Mouse (Mus musculus) limb, embryonic 14.5 days (tissue): Measurements from ENCODE around the gene Gstm6. TPM values are rescaled to one million over a fixed set of nuclear protein-coding genes. Genes with fewer than 3 reads are reported as not detected.
"Not testable (repeated sequence)": the region's sequence is repeated elsewhere in the genome, so short reads cannot be mapped to it uniquely, and the experiment has no call there.

Experiments used
- ATAC-seq: fragments of 200-750 bp; cut with Nextera tagmentation; 2 replicates; pipeline ENCODE4 v1.8.0; 2017; ENCODE audit warnings: low read depth, moderate number of reproducible peaks, moderate TSS enrichment; ENCODE audit not compliant: low FRiP score
- DNase-seq: peaks from one replicate; pipeline ENCODE4 v3.0.0-alpha.2; 2015; ENCODE audit warnings: low spot score
- H3K27ac ChIP-seq: fragments of 300-500 bp; sonication (generic); replicated peaks from 2 replicates; pipeline ENCODE4 v1.5.1; 2014; ENCODE audit warnings: low read depth, mild to moderate bottlenecking, low read length, moderate library complexity, mixed read lengths
- H3K27me3 ChIP-seq: fragments of 300-500 bp; sonication (generic); 2 replicates; pipeline ENCODE4 v1.6.1; 2014; ENCODE audit warnings: low read length, mixed read lengths; ENCODE audit not compliant: control insufficient read depth, insufficient read depth
- H3K36me3 ChIP-seq: fragments of 300-500 bp; sonication (generic); 2 replicates; pipeline ENCODE4 v1.6.1; 2014; ENCODE audit warnings: mild to moderate bottlenecking, low read length, moderate library complexity, mixed read lengths; ENCODE audit not compliant: control insufficient read depth, insufficient read depth
- H3K4me1 ChIP-seq: fragments of 300-500 bp; sonication (generic); 2 replicates; pipeline ENCODE4 v1.6.1; 2014; ENCODE audit warnings: antibody characterized with exemption, low read length, mixed read lengths; ENCODE audit not compliant: control insufficient read depth, insufficient read depth
- H3K4me2 ChIP-seq: fragments of 300-500 bp; sonication (generic); replicated peaks from 2 replicates; pipeline ENCODE4 v1.6.1; 2014; ENCODE audit warnings: low read depth, mild to moderate bottlenecking, low read length, moderate library complexity; ENCODE audit not compliant: severe bottlenecking
- H3K4me3 ChIP-seq: fragments of 300-500 bp; sonication (generic); replicated peaks from 2 replicates; pipeline ENCODE4 v1.5.1; 2014; ENCODE audit warnings: low read length
- H3K9ac ChIP-seq: fragments of 300-500 bp; sonication (generic); 2 replicates; pipeline ENCODE4 v1.6.1; 2014; ENCODE audit warnings: mild to moderate bottlenecking, low read depth, low read length, moderate library complexity; ENCODE audit not compliant: severe bottlenecking
- H3K9me3 ChIP-seq: fragments of 300-500 bp; sonication (generic); 2 replicates; pipeline ENCODE4 v1.6.1; 2016; ENCODE audit warnings: low read length; ENCODE audit not compliant: control insufficient read depth
- POLR2A ChIP-seq: fragments of 200-500 bp; IDR thresholded peaks from 2 replicates; pipeline ENCODE4 v1.8.0; 2012; ENCODE audit warnings: inconsistent platforms, mild to moderate bottlenecking, moderate library complexity, borderline replicate concordance; ENCODE audit not compliant: insufficient read depth, insufficient read length; ENCODE audit errors: extremely low read depth
- WGBS: fragments of 180-500 bp; shearing (Covaris S2); extraction: QIAGEN DNeasy Blood & Tissue Kit; methylation state at CpG from one replicate; pipeline ENCODE4 v1.1.7; 2014; 5-methylcytosine and 5-hydroxymethylcytosine counted together
- polyA plus RNA-seq, 2 experiments: library from polyadenylated mRNA; depleted of rRNA in 1 of 2; stranded (reverse) in 1 of 2; unstranded in 1 of 2; fragments of >200 nt; fragmentation: Nextera tagmentation in 1 of 2; extraction: Ambion mirVana in 1 of 2; gene quantifications; 2 replicates each; pipeline versions ENCODE4 v1.2.1 to v1.2.3; 2012 to 2014

Gene Gstm6
- polyA plus RNA-seq, 2 experiments: 7.6 to 9.5 TPM

GRCm38 (mm10) chr3:107905942-107906341 is 37.6 kb downstream of the Gstm6 start:
- WGBS: 63% methylated on average over 6 of the region's 6 CpGs
- Histone ChIP-seq H3K36me3 (no peaks in the 10 kb centered on the region), H3K27me3 (no peaks in the 10 kb centered on the region), H3K4me1 (no peaks in the 10 kb centered on the region), H3K27ac (no peak overlapping the region), H3K4me3 (no peak overlapping the region), H3K9ac (no peak overlapping the region), H3K4me2 (no peak overlapping the region), H3K9me3 (no peaks in the 10 kb centered on the region)
- no peak for TF ChIP-seq POLR2A
- no peak for ATAC-seq
- DNase-seq: no peak

GRCm38 (mm10) chr3:107900955-107901673 is 42.4 kb downstream of the Gstm6 start:
- Histone ChIP-seq H3K27ac (no peak overlapping the region), H3K9ac (no peak overlapping the region), H3K4me3 (no peak overlapping the region), H3K4me1 (no peaks in the 10 kb centered on the region), H3K27me3 (no peaks in the 10 kb centered on the region), H3K4me2 (no peak overlapping the region), H3K9me3 (no peaks in the 10 kb centered on the region), H3K36me3 (peaks cover 10% of the 10 kb centered on the region; the same call in 1 of the 2 replicates)
- DNase-seq (no peak), ATAC-seq (no peak)
- TF ChIP-seq POLR2A: no peak
- 45% methylated on average over 11 of the region's 11 CpGs for WGBS

- Histone ChIP-seq H3K4me1 (peaks cover 3% of the 10 kb centered on the region), H3K36me3 (peaks cover 10% of the 10 kb centered on the region; the same call in 1 of the 2 replicates), H3K4me3 (no peak overlapping the region), H3K27ac (no peak overlapping the region), H3K9me3 (no peaks in the 10 kb centered on the region), H3K27me3 (no peaks in the 10 kb centered on the region), H3K4me2 (no peak overlapping the region), H3K9ac (no peak overlapping the region)
- TF ChIP-seq POLR2A: no peak
- WGBS: 94% methylated on average over 13 of the region's 13 CpGs
- no peak for ATAC-seq
- DNase-seq: no peak
Measured at GRCm38 (mm10) chr3:107898691-107899090, 44.9 kb downstream of the Gstm6 start.

GRCm38 (mm10) chr3:107895720-107896569 is 47.6 kb downstream of the Gstm6 start, which contains the start of gene Gstm5:
Gene Gstm5 (plus strand): TSS chr3:107895821.
- WGBS: 6% methylated on average over 35 of the region's 40 CpGs
- peak; percentile 99 for ATAC-seq
- TF ChIP-seq POLR2A: peak; percentile 54; the same call in 1 of the 2 replicates

GRCm38 (mm10) chr3:107895194-107895719 is 48.3 kb downstream of the Gstm6 start:
- Histone ChIP-seq H3K4me1 (peaks cover 3% of the 10 kb centered on the region), H3K27ac (no peak overlapping the region), H3K4me2 (peak overlapping the region; percentile 77), H3K9ac (peak overlapping the region; percentile 94), H3K27me3 (no peaks in the 10 kb centered on the region), H3K4me3 (peak overlapping the region; percentile 83), H3K9me3 (no peaks in the 10 kb centered on the region), H3K36me3 (peaks cover 23% of the 10 kb centered on the region)
- DNase-seq: no peak
- TF ChIP-seq POLR2A: no peak
- ATAC-seq: peak; percentile 11; the same call in 1 of the 2 replicates
- 5% methylated on average over 6 of the region's 6 CpGs for WGBS

More at GRCm38 (mm10) chr3:107895720-107896569, 47.6 kb downstream of the Gstm6 start, which contains the start of gene Gstm5:
- Histone ChIP-seq H3K27me3 (no peaks in the 10 kb centered on the region), H3K4me1 (peaks cover 3% of the 10 kb centered on the region), H3K4me2 (peak within 1 kb of the TSS; percentile 77), H3K27ac (peak within 1 kb of the TSS; percentile 78), H3K9ac (peak within 1 kb of the TSS; percentile 94), H3K36me3 (peaks cover 23% of the 10 kb centered on the region), H3K4me3 (peak within 1 kb of the TSS; percentile 83), H3K9me3 (no peaks in the 10 kb centered on the region)
- DNase-seq: peak; percentile 86

- not testable (repeated sequence) for H3K4me3 ChIP-seq, H3K27ac ChIP-seq
- 89% methylated on average over 2 of the region's 2 CpGs for WGBS
Measured at GRCm38 (mm10) chr3:107889236-107889635, 54.3 kb downstream of the Gstm6 start.

More at GRCm38 (mm10) chr3:107889236-107889635, 54.3 kb downstream of the Gstm6 start:
- H3K4me1 ChIP-seq, ATAC-seq, H3K9ac ChIP-seq, H3K27me3 ChIP-seq, DNase-seq, H3K9me3 ChIP-seq, H3K4me2 ChIP-seq: not testable (repeated sequence)
- H3K36me3 ChIP-seq: peaks cover 12% of the 10 kb centered on the region; the same call in 1 of the 2 replicates
